Mouse (Mus musculus) stomach, postnatal 0 days (tissue): ENCODE results near the gene Lnx1. TPM values are rescaled to one million over a fixed set of nuclear protein-coding genes. Genes with fewer than 3 reads are reported as not detected.
A peak's percentile ranks its signal among the peaks of the same experiment; 100 is the strongest.

Experiments used
- ATAC-seq: fragments of 200-750 bp; cut with Nextera tagmentation; 2 replicates; pipeline ENCODE4 v1.8.0; 2017; ENCODE audit not compliant: low FRiP score, low TSS enrichment
- DNase-seq: peaks from one replicate; pipeline ENCODE4 v3.0.0-alpha.2; 2016; ENCODE audit warnings: low spot score
- H3K27ac ChIP-seq: fragments of 300-500 bp; sonication (generic); replicated peaks from 2 replicates; pipeline ENCODE4 v1.5.1; 2014; ENCODE audit warnings: mild to moderate bottlenecking, control low read depth
- H3K27me3 ChIP-seq: fragments of 300-500 bp; sonication (generic); 2 replicates; pipeline ENCODE4 v1.6.1; 2014; ENCODE audit warnings: low read length; ENCODE audit not compliant: control insufficient read depth, insufficient read depth
- H3K36me3 ChIP-seq: fragments of 300-500 bp; sonication (generic); 2 replicates; pipeline ENCODE4 v1.6.1; 2014; ENCODE audit warnings: low read length, mixed read lengths; ENCODE audit not compliant: control insufficient read depth, insufficient read depth
- H3K4me1 ChIP-seq: fragments of 300-500 bp; sonication (generic); replicated peaks from 2 replicates; pipeline ENCODE4 v1.6.1; 2014; ENCODE audit warnings: antibody characterized with exemption; ENCODE audit not compliant: control insufficient read depth, insufficient read depth
- H3K4me2 ChIP-seq: fragments of 300-500 bp; sonication (generic); replicated peaks from 2 replicates; pipeline ENCODE4 v1.6.1; 2014; ENCODE audit warnings: low read depth, mild to moderate bottlenecking, control low read depth, moderate library complexity
- H3K4me3 ChIP-seq: fragments of 300-500 bp; sonication (generic); 2 replicates; pipeline ENCODE4 v1.5.1; 2014; ENCODE audit warnings: low read depth, low read length, control low read depth
- H3K9ac ChIP-seq: fragments of 300-500 bp; sonication (generic); 2 replicates; pipeline ENCODE4 v1.6.1; 2014; ENCODE audit warnings: mild to moderate bottlenecking, low read length, control low read depth, mixed read lengths
- H3K9me3 ChIP-seq: fragments of 300-500 bp; sonication (generic); 2 replicates; pipeline ENCODE4 v1.6.1; 2016; ENCODE audit warnings: low read length; ENCODE audit not compliant: control insufficient read depth
- CTCF ChIP-seq: IDR thresholded peaks from 2 replicates; pipeline ENCODE4 v1.5.1; 2016; ENCODE audit warnings: antibody characterized with exemption, low read depth, mild to moderate bottlenecking, moderate library complexity
- EP300 ChIP-seq: optimal IDR thresholded peaks from 2 replicates; pipeline ENCODE3; 2016; ENCODE audit warnings: antibody characterized with exemption
- WGBS: fragments of 180-500 bp; shearing (Covaris S2); extraction: QIAGEN DNeasy Blood & Tissue Kit; methylation state at CpG from one replicate; pipeline ENCODE4 v1.1.7; 2014; 5-methylcytosine and 5-hydroxymethylcytosine counted together
- polyA plus RNA-seq: library from polyadenylated mRNA; unstranded; fragments of >200 nt; fragmentation: Nextera tagmentation; extraction: Ambion mirVana; gene quantifications from 2 replicates; pipeline ENCODE4 v1.2.1, GENCODE M21; 2015

Gene Lnx1
- polyA plus RNA-seq, 1 experiment from 2014 or later: 13.1 TPM

DNA sequence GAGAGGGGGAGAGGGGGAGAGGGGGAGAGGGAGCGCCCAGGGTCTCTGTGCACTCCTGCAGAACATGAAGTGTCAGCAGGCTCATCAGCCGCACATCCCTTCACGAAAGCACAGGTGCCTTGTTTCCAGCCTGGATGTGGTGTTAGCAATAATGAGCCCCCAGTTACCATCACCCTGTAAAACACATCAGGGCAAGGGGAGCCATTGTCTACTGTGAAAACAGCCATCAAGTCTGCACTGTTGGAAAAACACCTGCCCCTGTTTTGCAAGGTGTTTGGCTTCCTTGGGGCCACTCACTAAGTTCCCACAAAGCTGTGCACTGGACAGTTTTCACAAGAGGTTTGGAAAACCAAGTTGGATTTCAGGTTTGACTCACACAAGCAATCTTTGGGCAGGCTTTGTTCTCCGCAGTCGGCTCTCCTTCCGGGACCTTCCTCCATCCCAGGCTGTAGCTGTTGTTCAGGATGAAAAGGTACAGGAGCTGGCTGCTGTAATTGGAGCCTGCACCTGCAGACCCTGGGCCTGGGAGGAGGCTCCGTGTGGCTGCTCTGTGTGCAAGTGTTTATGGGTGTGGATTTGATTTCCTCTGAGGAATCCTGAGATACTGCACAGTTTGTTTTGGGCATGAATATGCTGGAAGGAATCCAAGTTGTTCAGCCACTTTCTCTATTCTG lies 31.3 kb upstream of the Lnx1 start:
- TF ChIP-seq EP300 (no peak), CTCF (no peak)
- Histone ChIP-seq H3K4me3 (no peak overlapping the region), H3K27ac (no peak overlapping the region), H3K9ac (no peak overlapping the region), H3K4me1 (no peaks in the 10 kb centered on the region), H3K27me3 (no peaks in the 10 kb centered on the region), H3K9me3 (no peaks in the 10 kb centered on the region), H3K4me2 (no peak overlapping the region), H3K36me3 (no peaks in the 10 kb centered on the region)
- 41% methylated on average over 7 of the region's 7 CpGs for WGBS
- peak; percentile 22 for DNase-seq
- no peak for ATAC-seq

DNA sequence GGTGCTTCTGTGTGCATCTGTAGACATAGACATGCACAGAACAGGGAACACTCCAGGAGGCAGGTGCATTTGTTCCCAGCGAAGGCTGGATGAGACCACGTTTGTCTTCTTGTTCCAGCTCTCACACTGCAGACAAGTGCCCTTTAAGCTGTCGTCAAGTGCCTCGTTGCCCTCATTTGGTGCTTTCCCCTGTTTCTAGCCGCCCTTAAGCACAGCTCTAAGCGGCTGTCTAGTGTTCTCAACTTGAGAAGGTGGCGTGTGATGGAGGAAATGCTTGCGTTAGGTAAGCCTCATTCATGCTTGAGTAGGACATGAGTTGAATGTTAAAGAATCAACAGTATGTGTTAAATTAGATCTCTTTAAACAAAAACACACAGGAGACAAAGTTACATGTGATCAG lies 29.9 kb upstream of the Lnx1 start:
- ATAC-seq (no peak), DNase-seq (no peak)
- Histone ChIP-seq H3K27ac (no peak overlapping the region), H3K27me3 (no peaks in the 10 kb centered on the region), H3K4me3 (no peak overlapping the region), H3K9ac (no peak overlapping the region), H3K4me2 (no peak overlapping the region), H3K9me3 (no peaks in the 10 kb centered on the region), H3K36me3 (no peaks in the 10 kb centered on the region), H3K4me1 (no peaks in the 10 kb centered on the region)
- WGBS: 84% methylated on average over 8 of the region's 8 CpGs
- TF ChIP-seq EP300: no peak
- no peak for TF ChIP-seq CTCF

DNA sequence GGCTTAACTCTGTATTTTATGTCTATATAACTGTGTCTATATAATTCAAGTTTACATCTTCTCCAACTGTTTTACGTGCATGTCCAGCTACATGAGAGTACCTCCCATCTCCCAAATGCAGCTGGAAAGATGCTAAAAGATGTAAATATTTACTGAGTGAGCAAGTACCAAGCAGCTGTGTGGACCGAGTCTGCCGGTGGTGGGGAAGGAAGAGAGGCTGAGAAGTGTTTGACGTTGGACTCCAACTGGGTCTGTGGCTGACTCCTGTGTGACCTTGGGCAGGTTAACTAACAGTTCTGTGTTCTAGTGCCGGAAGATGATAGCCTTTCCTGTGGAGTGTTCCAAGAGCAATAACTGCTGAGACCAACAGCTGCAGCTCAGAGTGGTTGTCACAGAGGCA lies 27.9 kb upstream of the Lnx1 start:
- Histone ChIP-seq H3K4me2 (no peak overlapping the region), H3K4me1 (no peaks in the 10 kb centered on the region), H3K27ac (no peak overlapping the region), H3K9ac (no peak overlapping the region), H3K9me3 (no peaks in the 10 kb centered on the region), H3K36me3 (no peaks in the 10 kb centered on the region), H3K4me3 (no peak overlapping the region), H3K27me3 (no peaks in the 10 kb centered on the region)
- DNase-seq (no peak), ATAC-seq (no peak)
- WGBS: 41% methylated on average over 5 of the region's 5 CpGs
- no peak for TF ChIP-seq EP300
- TF ChIP-seq CTCF: no peak

DNA sequence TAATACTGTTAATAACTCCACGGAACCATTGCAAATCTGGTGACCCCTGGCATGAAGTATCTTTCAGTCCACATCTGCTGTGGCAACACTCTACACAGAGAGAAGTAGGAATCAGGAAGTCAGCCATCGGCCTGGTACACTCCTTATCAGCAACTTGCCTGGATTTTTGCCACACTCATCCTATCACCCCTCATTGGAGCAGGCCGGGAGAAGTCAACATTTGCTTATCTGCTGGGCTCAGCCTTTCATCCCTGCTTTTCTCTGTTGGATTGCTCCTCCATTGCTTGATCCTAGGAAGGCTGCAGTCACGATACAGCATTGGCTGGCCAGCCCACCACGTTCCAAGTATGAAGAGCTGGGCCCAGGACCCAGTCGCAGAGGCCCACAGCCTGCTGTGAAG lies 26.9 kb upstream of the Lnx1 start:
- no peak overlapping the region for H3K9ac ChIP-seq
- TF ChIP-seq CTCF (no peak), EP300 (no peak)
- H3K9me3 ChIP-seq: no peaks in the 10 kb centered on the region
- no peak overlapping the region for H3K4me2 ChIP-seq
- no peaks in the 10 kb centered on the region for H3K27me3 ChIP-seq
- no peak overlapping the region for H3K27ac ChIP-seq
- no peaks in the 10 kb centered on the region for H3K36me3 ChIP-seq
- WGBS: 51% methylated on average over 6 of the region's 6 CpGs
- DNase-seq (no peak), ATAC-seq (no peak)
- no peak overlapping the region for H3K4me3 ChIP-seq
- no peaks in the 10 kb centered on the region for H3K4me1 ChIP-seq

DNA sequence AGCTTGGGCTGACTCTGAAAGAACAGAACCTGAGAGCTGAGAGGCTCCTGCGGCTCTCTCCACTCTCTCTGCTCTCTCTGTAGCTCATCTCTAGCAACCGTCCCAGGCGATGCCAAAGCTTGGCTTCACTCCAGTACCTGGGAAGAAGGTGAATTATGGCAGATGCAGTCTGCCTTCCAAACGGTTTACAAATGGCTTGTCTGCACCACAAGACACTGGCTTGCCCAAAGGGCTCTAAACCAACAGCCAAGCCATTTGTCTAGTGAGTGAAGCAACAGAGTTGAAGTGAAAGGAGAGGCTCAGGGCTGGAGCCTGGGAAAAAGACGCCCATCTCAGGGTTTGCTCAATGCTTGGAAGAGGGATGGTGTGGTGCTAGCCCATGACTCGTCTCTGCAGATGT lies 25.5 kb upstream of the Lnx1 start:
- whole genome bisulfite sequencing: 65% methylated on average over 6 of the region's 6 CpGs
- Histone ChIP-seq H3K27ac (no peak overlapping the region), H3K4me3 (no peak overlapping the region), H3K36me3 (no peaks in the 10 kb centered on the region), H3K27me3 (no peaks in the 10 kb centered on the region), H3K4me2 (no peak overlapping the region), H3K4me1 (no peaks in the 10 kb centered on the region), H3K9me3 (no peaks in the 10 kb centered on the region), H3K9ac (no peak overlapping the region)
- TF ChIP-seq EP300 (no peak), CTCF (no peak)
- ATAC-seq: no peak
- DNase-seq: no peak

DNA sequence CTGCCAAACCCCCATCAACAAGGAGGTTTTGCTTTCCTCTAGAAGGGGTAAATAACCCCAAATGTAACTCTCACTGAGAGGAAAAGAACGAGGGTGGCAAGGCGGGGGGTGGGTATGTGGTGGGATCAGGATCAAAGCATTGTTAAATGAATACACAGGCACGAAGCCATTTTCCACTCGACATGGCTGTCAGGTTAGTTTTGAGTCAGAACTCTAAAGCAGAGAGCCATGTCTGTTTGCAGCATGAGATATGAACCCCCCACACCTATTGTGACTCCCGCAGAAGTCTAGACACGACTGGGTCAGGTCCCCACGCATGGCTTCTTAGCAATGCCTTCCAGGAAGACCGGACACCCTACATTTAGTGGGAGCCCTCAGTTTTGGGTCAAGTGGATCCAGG lies 24.6 kb upstream of the Lnx1 start:
- H3K9ac ChIP-seq: no peak overlapping the region
- DNase-seq (no peak), ATAC-seq (no peak)
- no peaks in the 10 kb centered on the region for H3K27me3 ChIP-seq
- H3K4me3 ChIP-seq: no peak overlapping the region
- H3K4me1 ChIP-seq: no peaks in the 10 kb centered on the region
- H3K36me3 ChIP-seq: no peaks in the 10 kb centered on the region
- no peak overlapping the region for H3K27ac ChIP-seq
- no peak overlapping the region for H3K4me2 ChIP-seq
- H3K9me3 ChIP-seq: no peaks in the 10 kb centered on the region
- WGBS: 68% methylated on average over 8 of the region's 8 CpGs
- TF ChIP-seq EP300: no peak
- TF ChIP-seq CTCF: no peak
